8 mouse cellular contexts compared by ENCODE assay signal in the genomic region with DNA sequence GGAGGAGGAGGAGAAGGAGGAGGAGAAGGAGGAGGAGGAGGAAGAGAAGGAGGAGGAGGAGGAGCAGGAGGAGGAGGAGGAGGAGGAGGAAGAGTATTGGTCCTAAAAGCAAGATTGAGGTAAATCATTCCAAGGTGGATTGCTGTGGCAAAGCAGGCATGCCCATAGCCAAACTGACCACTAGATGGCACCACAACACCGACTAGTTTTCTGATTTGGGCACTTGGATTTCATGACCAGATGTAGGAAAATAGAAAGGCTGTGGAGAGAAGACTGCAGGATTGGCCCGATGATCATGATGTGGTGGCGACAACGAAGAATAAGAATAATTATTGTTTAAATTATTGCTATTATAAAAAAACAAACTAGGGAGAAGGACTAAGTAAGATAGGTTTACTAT.
DNase-seq lines count a peak whose midpoint lies in the region; ATAC-seq and TF ChIP-seq lines count a peak whose summit lies in the region.

No protein-coding gene starts in this region.

- no peak overlapping the region for H3K4me2 ChIP-seq in forebrain, embryonic 14.5 days (ENCODE audit: low read length)
- H3K4me2 ChIP-seq in hindbrain, embryonic 13.5 days: no peak overlapping the region

- H3K9ac ChIP-seq in MEL (ENCODE audit: control insufficient read depth, low read depth, low read length, poor library complexity, severe bottlenecking): no peak overlapping the region
- no peak overlapping the region for H3K9ac ChIP-seq in forebrain, embryonic 14.5 days (ENCODE audit: low read length)
- no peak overlapping the region for H3K9ac ChIP-seq in hindbrain, embryonic 13.5 days

- no peak overlapping the region for H3K27ac ChIP-seq in MEL (ENCODE audit: control insufficient read depth, low read depth, low read length)
- no peak overlapping the region for H3K27ac ChIP-seq in forebrain, embryonic 14.5 days (ENCODE audit: low read depth, low read length)
- H3K27ac ChIP-seq in hindbrain, embryonic 13.5 days: no peak overlapping the region

- peak; percentile 93 to 94 (median 94) for TF ChIP-seq CTCF in MEL (IDR thresholded peaks at IDR 0.05 in 2 of 3, conservative IDR thresholded peaks at IDR 0.05 in 1 of 3; ENCODE audit: control insufficient read depth in 1 of 3, insufficient read depth in 1 of 3, low read depth in 2 of 3, low read length in 3 of 3, poor library complexity in 1 of 3, severe bottlenecking in 1 of 3)

- no peaks in the 10 kb centered on the region for H3K9me3 ChIP-seq in MEL (replicated peaks; ENCODE audit: insufficient read depth, low read length)
- H3K9me3 ChIP-seq in forebrain, embryonic 14.5 days (replicated peaks; ENCODE audit: control insufficient read depth, low read length): no peaks in the 10 kb centered on the region
- no peaks in the 10 kb centered on the region for H3K9me3 ChIP-seq in hindbrain, embryonic 13.5 days

- TF ChIP-seq POLR2A in MEL (IDR thresholded peaks at IDR 0.05; ENCODE audit: control insufficient read depth in 1 of 2, insufficient read depth in 1 of 2, low read depth in 1 of 2, low read length in 2 of 2, poor library complexity in 1 of 2): no peak

- H3K4me1 ChIP-seq in MEL (ENCODE audit: control insufficient read depth in 1 of 2, insufficient read depth in 2 of 2, low read length in 2 of 2): peaks cover 0 to 14% of the 10 kb centered on the region in 2 experiments; a peak in 2 of 4 replicates
- peaks cover 13% of the 10 kb centered on the region for H3K4me1 ChIP-seq in forebrain, embryonic 14.5 days (ENCODE audit: control insufficient read depth, insufficient read depth, low read length)
- H3K4me1 ChIP-seq in hindbrain, embryonic 13.5 days (replicated peaks): peaks cover 26% of the 10 kb centered on the region

- 20% methylated on average over 4 of the region's 4 CpGs for WGBS in forebrain, embryonic 14.5 days
- 17% methylated on average over 4 of the region's 4 CpGs for WGBS in hindbrain, embryonic 13.5 days

- peaks cover 0 to 11% of the 10 kb centered on the region in 2 experiments; a peak in 2 of 4 replicates for H3K36me3 ChIP-seq in MEL (ENCODE audit: control insufficient read depth in 1 of 2, insufficient read depth in 2 of 2, low read length in 2 of 2)
- no peaks in the 10 kb centered on the region for H3K36me3 ChIP-seq in forebrain, embryonic 14.5 days (ENCODE audit: control insufficient read depth, insufficient read depth, low read length)
- no peaks in the 10 kb centered on the region for H3K36me3 ChIP-seq in hindbrain, embryonic 13.5 days

- H3K27me3 ChIP-seq in MEL (ENCODE audit: control insufficient read depth in 1 of 2, insufficient read depth in 2 of 2, low read length in 2 of 2): no peaks in the 10 kb centered on the region
- H3K27me3 ChIP-seq in forebrain, embryonic 14.5 days (replicated peaks; ENCODE audit: control insufficient read depth, insufficient read depth, low read length): no peaks in the 10 kb centered on the region
- H3K27me3 ChIP-seq in hindbrain, embryonic 13.5 days: no peaks in the 10 kb centered on the region

- H3K79me2 ChIP-seq in MEL (ENCODE audit: control insufficient read depth, insufficient read depth, low read length, poor library complexity): no peaks in the 10 kb centered on the region

- no peak overlapping the region for H3K4me3 ChIP-seq in MEL (ENCODE audit: control insufficient read depth in 1 of 2, insufficient read depth in 1 of 2, low read depth in 2 of 2, low read length in 2 of 2)
- H3K4me3 ChIP-seq in forebrain, embryonic 14.5 days (ENCODE audit: low read depth, low read length): no peak overlapping the region
- no peak overlapping the region for H3K4me3 ChIP-seq in hindbrain, embryonic 13.5 days

- peak; percentile 88 for DNase-seq in MEL (ENCODE audit: low read depth, low spot score)
- DNase-seq in c-Kit-positive CD71-negative TER-119-negative erythroid progenitor cells, embryonic 14.5 days (ENCODE audit: low read depth): peak; percentile 76
- peak; percentile 94 for DNase-seq in forebrain, embryonic 14.5 days (ENCODE audit: low spot score)
- peak; percentile 94 for DNase-seq in layer of hippocampus, adult 9-10 months (ENCODE audit: low spot score)
- DNase-seq in lung, postnatal 14 days: peak; percentile 90
- DNase-seq in retina, postnatal 1 day: peak; percentile 93
- peak; percentile 86 for DNase-seq in thymus, postnatal 4 days

- no peak for TF ChIP-seq EP300 in MEL (IDR thresholded peaks at IDR 0.05; ENCODE audit: low read depth in 1 of 2, low read length in 2 of 2)

- peak; percentile 97 for TF ChIP-seq RAD21 in MEL (IDR thresholded peaks at IDR 0.05; ENCODE audit: low read depth, low read length)

- peak; percentile 70 for ATAC-seq in forebrain, embryonic 14.5 days
- peak; percentile 65 for ATAC-seq in hindbrain, embryonic 13.5 days (ENCODE audit: low FRiP score)

TF ChIP-seq in MEL, 35 proteins besides CTCF, POLR2A, EP300 and RAD21:
- TF ChIP-seq MYC (IDR thresholded peaks at IDR 0.05; ENCODE audit: low read depth, low read length): peak; percentile 38; the same call in 1 of the 2 replicates
- TF ChIP-seq TAL1 (IDR thresholded peaks at IDR 0.05; ENCODE audit: low read length): no peak
- no peak for TF ChIP-seq UBTF (IDR thresholded peaks at IDR 0.05; ENCODE audit: borderline replicate concordance, insufficient read depth, low read depth, low read length)
- no peak for TF ChIP-seq MEF2A (IDR thresholded peaks at IDR 0.05; ENCODE audit: extremely low read depth, insufficient replicate concordance, low read depth, low read length, poor library complexity, severe bottlenecking)
- TF ChIP-seq NELFE (IDR thresholded peaks at IDR 0.05; ENCODE audit: low read depth, low read length): no peak
- TF ChIP-seq GATA1 (IDR thresholded peaks at IDR 0.05; ENCODE audit: low read depth, low read length): no peak
- no peak for TF ChIP-seq NRF1 (IDR thresholded peaks at IDR 0.05; ENCODE audit: insufficient read depth, low read depth, low read length, poor library complexity, severe bottlenecking)
- no peak for TF ChIP-seq MYB (IDR thresholded peaks at IDR 0.05; ENCODE audit: low read depth, low read length)
- TF ChIP-seq MAFK (IDR thresholded peaks at IDR 0.05; ENCODE audit: borderline replicate concordance, low read depth, low read length): no peak
- TF ChIP-seq SMC3 (IDR thresholded peaks at IDR 0.05; ENCODE audit: low read depth, low read length): peak; percentile 98
- no peak for TF ChIP-seq ELF1 (IDR thresholded peaks at IDR 0.05; ENCODE audit: low read depth, low read length)
- no peak for TF ChIP-seq KAT2A (conservative IDR thresholded peaks at IDR 0.05; ENCODE audit: low read depth, low read length)
- TF ChIP-seq MAX (IDR thresholded peaks at IDR 0.05; ENCODE audit: low read length): no peak
- TF ChIP-seq GABPA (IDR thresholded peaks at IDR 0.05; ENCODE audit: low read depth, low read length): no peak
- TF ChIP-seq ZMIZ1 (IDR thresholded peaks at IDR 0.05; ENCODE audit: low read depth, low read length): no peak
- no peak for TF ChIP-seq USF2 (IDR thresholded peaks at IDR 0.05; ENCODE audit: borderline replicate concordance in 1 of 2, insufficient read depth in 1 of 2, low read depth in 1 of 2, low read length in 2 of 2)
- TF ChIP-seq MAZ (IDR thresholded peaks at IDR 0.05; ENCODE audit: low read depth, low read length): no peak
- no peak for TF ChIP-seq USF1 (IDR thresholded peaks at IDR 0.05; ENCODE audit: low read depth, low read length)
- TF ChIP-seq CHD1 (IDR thresholded peaks at IDR 0.05; ENCODE audit: low read depth, low read length): no peak
- peak; percentile 23; the same call in 1 of the 2 replicates for TF ChIP-seq RCOR1 (IDR thresholded peaks at IDR 0.05; ENCODE audit: low read depth, low read length)
- no peak for TF ChIP-seq ETS1 (IDR thresholded peaks at IDR 0.05; ENCODE audit: low read depth, low read length)
- no peak for TF ChIP-seq HCFC1 (IDR thresholded peaks at IDR 0.05; ENCODE audit: low read depth, low read length)
- TF ChIP-seq TCF12 (IDR thresholded peaks at IDR 0.05; ENCODE audit: low read depth, low read length): 0 out of 2 replicates have a peak, but pooled peaks have one; percentile 10
- no peak for TF ChIP-seq CHD2 (IDR thresholded peaks at IDR 0.05; ENCODE audit: low read length)
- no peak for TF ChIP-seq E2F4 (IDR thresholded peaks at IDR 0.05; ENCODE audit: borderline replicate concordance, low read depth, low read length)
- TF ChIP-seq POLR2AphosphoS5 (IDR thresholded peaks at IDR 0.05; ENCODE audit: borderline replicate concordance, low read depth, low read length): no peak
- TF ChIP-seq SIN3A (IDR thresholded peaks at IDR 0.05; ENCODE audit: low read length): peak; percentile 77
- no peak for TF ChIP-seq MXI1 (IDR thresholded peaks at IDR 0.05; ENCODE audit: low read depth, low read length)
- no peak for TF ChIP-seq POLR2AphosphoS2 (IDR thresholded peaks at IDR 0.05; ENCODE audit: low read length)
- TF ChIP-seq ZKSCAN1 (IDR thresholded peaks at IDR 0.05; ENCODE audit: low read depth, low read length): no peak
- TF ChIP-seq ZNF384 (IDR thresholded peaks at IDR 0.05; ENCODE audit: low read depth, low read length): 0 out of 2 replicates have a peak, but pooled peaks have one; percentile 12
- no peak for TF ChIP-seq TBP (IDR thresholded peaks at IDR 0.05; ENCODE audit: low read depth, low read length)
- TF ChIP-seq BHLHE40 (IDR thresholded peaks at IDR 0.05; ENCODE audit: borderline replicate concordance, low read depth, low read length): 0 out of 2 replicates have a peak, but pooled peaks have one; percentile 32
- peak; percentile 99 for TF ChIP-seq ZC3H11A (IDR thresholded peaks at IDR 0.05; ENCODE audit: low read depth, low read length)
- no peak for TF ChIP-seq JUND (IDR thresholded peaks at IDR 0.05; ENCODE audit: low read depth, low read length)
